Mouse (Mus musculus) stomach, embryonic 14.5 days (tissue): ENCODE data around the gene Sh2d6. TPM values are rescaled to one million over a fixed set of nuclear protein-coding genes. Genes with fewer than 3 reads are reported as not detected.
A peak's percentile ranks its signal among the peaks of the same experiment; 100 is the strongest.
"Not testable (repeated sequence)": the region's sequence is repeated elsewhere in the genome, so short reads cannot be mapped to it uniquely, and the experiment has no call there.

Experiments
- ATAC-seq: fragments of 200-750 bp; cut with Nextera tagmentation; 2 replicates; pipeline ENCODE4 v1.8.0; 2017; ENCODE audit warnings: low read depth, moderate TSS enrichment; ENCODE audit not compliant: insufficient number of reproducible peaks, insufficient read depth, low FRiP score
- H3K27ac ChIP-seq: fragments of 300-500 bp; sonication (generic); 2 replicates; pipeline ENCODE4 v1.5.1; 2014; ENCODE audit warnings: mild to moderate bottlenecking, low read length, moderate library complexity, mixed read lengths
- H3K27me3 ChIP-seq: fragments of 300-500 bp; sonication (generic); 2 replicates; pipeline ENCODE4 v1.6.1; 2014; ENCODE audit warnings: low read length, control low read depth, mixed read lengths; ENCODE audit not compliant: control insufficient read depth, insufficient read depth
- H3K36me3 ChIP-seq: fragments of 300-500 bp; sonication (generic); 2 replicates; pipeline ENCODE4 v1.6.1; 2014; ENCODE audit warnings: mild to moderate bottlenecking, control low read depth, low read length, moderate library complexity, mixed read lengths; ENCODE audit not compliant: control insufficient read depth, insufficient read depth
- H3K4me1 ChIP-seq: fragments of 300-500 bp; sonication (generic); 2 replicates; pipeline ENCODE4 v1.6.1; 2014; ENCODE audit warnings: low read length, control low read depth, mixed read lengths; ENCODE audit not compliant: control insufficient read depth, insufficient read depth
- H3K4me2 ChIP-seq: fragments of 300-500 bp; sonication (generic); replicated peaks from 2 replicates; pipeline ENCODE4 v1.6.1; 2014; ENCODE audit warnings: low read depth, low read length, control low read depth
- H3K4me3 ChIP-seq: fragments of 300-500 bp; sonication (generic); 2 replicates; pipeline ENCODE4 v1.5.1; 2014; ENCODE audit warnings: low read depth, low read length, control low read depth
- H3K9ac ChIP-seq: fragments of 300-500 bp; sonication (generic); replicated peaks from 2 replicates; pipeline ENCODE4 v1.6.1; 2014; ENCODE audit warnings: low read depth, mild to moderate bottlenecking, control low read depth, low read length, moderate library complexity, mixed read lengths
- H3K9me3 ChIP-seq: fragments of 300-500 bp; sonication (generic); 2 replicates; pipeline ENCODE4 v1.6.1; 2016; ENCODE audit warnings: low read depth, low read length, control low read depth; ENCODE audit not compliant: control insufficient read depth
- WGBS: fragments of 180-500 bp; shearing (Covaris S2); extraction: QIAGEN DNeasy Blood & Tissue Kit; methylation state at CpG from one replicate; pipeline ENCODE4 v1.1.7; 2014; 5-methylcytosine and 5-hydroxymethylcytosine counted together
- polyA plus RNA-seq: library from polyadenylated mRNA; unstranded; fragments of >200 nt; fragmentation: Nextera tagmentation; extraction: Ambion mirVana; gene quantifications from 2 replicates; pipeline ENCODE4 v1.2.1, GENCODE M21; 2014

The Sh2d6 gene
- polyA plus RNA-seq, 1 experiment from 2014 or later, result not detected

DNA sequence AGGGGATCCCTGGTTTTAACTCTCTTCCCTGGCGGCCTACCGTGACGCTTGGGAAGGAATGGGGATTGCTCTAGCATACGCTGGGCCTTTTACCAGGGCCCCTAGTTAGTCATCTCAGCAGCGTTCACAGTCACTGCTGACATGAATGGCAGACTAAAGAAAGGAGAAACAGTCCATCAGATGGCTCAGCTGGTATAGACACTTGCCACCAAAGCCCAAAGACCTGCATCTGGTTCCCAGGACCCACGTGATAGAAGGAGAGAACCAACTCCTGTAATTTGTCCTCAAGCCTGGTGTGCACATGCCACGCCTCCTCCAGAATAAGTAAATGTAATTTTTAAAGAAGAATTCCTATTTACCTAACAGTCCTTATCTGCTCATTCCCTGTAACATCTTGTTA is 23.9 kb upstream of the Sh2d6 start:
- no peaks in the 10 kb centered on the region for H3K27me3 ChIP-seq
- no peak for ATAC-seq
- no peak overlapping the region for H3K27ac ChIP-seq
- no peak overlapping the region for H3K9ac ChIP-seq
- H3K4me2 ChIP-seq, result no peak overlapping the region
- H3K4me1 ChIP-seq, result peaks cover 7% of the 10 kb centered on the region; the same call in 1 of the 2 replicates
- H3K36me3 ChIP-seq, result no peaks in the 10 kb centered on the region
- H3K4me3 ChIP-seq, result no peak overlapping the region
- 61% methylated on average over 7 of the region's 7 CpGs for WGBS
- H3K9me3 ChIP-seq, result no peaks in the 10 kb centered on the region

DNA sequence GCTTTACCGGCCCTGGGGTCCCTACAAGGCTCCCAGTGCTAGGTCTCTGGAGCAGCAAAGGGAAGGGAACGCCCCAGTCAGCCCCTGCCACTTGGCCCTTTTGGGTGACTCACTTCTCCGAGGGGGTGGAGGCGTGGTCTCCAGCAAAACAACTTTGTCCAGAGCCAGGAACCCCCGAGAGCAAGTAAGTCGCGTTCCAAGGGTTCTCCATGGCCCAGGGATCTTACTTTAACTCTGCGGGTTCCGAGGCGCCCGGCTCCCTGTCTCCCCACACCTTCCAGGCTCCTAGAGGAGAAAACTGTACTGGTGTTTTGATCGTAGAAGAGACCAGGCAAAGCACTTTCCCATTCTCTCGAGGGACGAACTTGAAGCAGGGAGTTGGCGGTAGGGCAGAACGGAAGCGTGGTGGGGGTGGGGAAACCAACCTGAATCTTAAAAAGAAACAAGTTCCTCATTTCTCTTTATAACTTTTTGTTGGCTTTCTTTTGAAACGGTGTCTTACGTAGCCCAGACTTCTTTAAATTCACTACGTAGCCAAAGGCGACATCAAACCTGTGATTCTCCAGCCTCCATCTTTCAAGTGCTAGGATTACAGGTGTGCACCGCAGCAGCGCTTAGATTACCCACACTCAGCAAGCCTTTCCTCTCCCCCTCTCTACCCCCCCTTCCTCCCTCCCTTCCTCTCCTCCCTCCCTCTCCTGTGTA is 22.9 kb upstream of the Sh2d6 start, which contains the start of gene Capg:
TSS of gene Capg (plus strand) at position 109 of the 705 bp plus-strand sequence.
- H3K4me2 ChIP-seq, result peak within 1 kb of the TSS; percentile 65
- H3K4me3 ChIP-seq, result peak within 1 kb of the TSS; percentile 32
- H3K36me3 ChIP-seq, result no peaks in the 10 kb centered on the region
- H3K27me3 ChIP-seq, result no peaks in the 10 kb centered on the region
- H3K4me1 ChIP-seq, result peaks cover 7% of the 10 kb centered on the region; the same call in 1 of the 2 replicates
- H3K9ac ChIP-seq, result peak within 1 kb of the TSS; percentile 37; the same call in 1 of the 2 replicates
- WGBS, result 8% methylated on average over 23 of the region's 23 CpGs
- peak; percentile 68 for ATAC-seq
- peak within 1 kb of the TSS; percentile 48; the same call in 1 of the 2 replicates for H3K27ac ChIP-seq
- H3K9me3 ChIP-seq, result no peaks in the 10 kb centered on the region

DNA sequence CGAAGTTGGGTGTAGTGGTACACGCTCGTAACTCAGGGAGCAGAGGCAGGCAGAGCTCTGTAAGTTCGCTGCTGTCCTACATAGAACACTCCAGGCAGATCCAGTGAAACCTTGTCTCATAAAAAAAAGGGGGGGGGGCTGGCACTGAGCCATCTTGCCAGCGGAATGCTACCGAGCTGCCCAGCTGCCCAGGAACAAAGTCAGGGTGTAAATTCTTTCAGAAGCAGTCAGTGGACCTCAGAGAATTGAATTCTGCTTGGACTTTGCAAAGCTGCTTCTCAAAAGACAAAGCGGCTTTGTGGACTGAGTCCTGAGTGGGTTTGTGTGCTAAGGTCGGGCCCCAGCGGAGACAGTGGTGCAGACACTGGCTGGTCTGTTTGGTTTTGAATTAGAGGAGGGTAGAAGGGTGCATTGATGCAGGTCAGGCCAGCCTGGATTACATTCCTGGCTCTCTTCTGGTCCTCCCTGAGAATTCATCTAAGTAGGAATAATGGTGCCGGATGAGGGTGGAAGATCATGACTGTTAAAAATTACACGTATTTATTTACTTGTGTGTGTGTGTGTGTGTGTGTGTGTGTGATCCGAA is 21.9 kb upstream of the Sh2d6 start:
- Histone ChIP-seq H3K36me3 (no peaks in the 10 kb centered on the region), H3K27me3 (no peaks in the 10 kb centered on the region), H3K9me3 (no peaks in the 10 kb centered on the region), H3K27ac (no peak overlapping the region), H3K9ac (no peak overlapping the region), H3K4me1 (peaks cover 7% of the 10 kb centered on the region; the same call in 1 of the 2 replicates), H3K4me2 (no peak overlapping the region), H3K4me3 (no peak overlapping the region)
- 79% methylated on average over 12 of the region's 12 CpGs for WGBS
- no peak for ATAC-seq

DNA sequence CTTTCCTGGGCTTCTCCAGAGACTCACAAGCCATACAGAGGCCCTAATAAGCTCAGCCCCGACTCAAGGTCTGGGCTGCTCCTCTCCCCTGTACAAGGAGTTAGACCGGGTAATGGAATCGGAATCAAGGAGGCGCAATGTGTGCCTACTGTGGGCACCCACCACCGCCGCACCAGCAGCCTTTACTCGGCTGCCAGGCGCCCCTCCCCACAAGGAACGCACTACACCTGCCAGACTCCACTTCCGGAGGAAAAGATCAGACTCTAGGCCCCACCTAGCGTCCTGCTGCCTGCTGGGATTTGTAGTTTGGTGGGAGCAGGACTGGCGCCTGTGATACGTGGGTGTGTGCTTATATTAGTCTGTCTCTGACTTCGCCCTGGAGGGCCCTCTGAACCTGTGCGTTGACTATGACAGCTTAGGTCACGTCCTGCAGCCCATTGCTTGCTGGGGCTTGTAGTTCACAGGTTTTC is 17.1 kb upstream of the Sh2d6 start:
- Histone ChIP-seq H3K27me3 (no peaks in the 10 kb centered on the region), H3K9me3 (no peaks in the 10 kb centered on the region), H3K4me1 (peaks cover 2% of the 10 kb centered on the region; the same call in 1 of the 2 replicates), H3K4me3 (peak overlapping the region; percentile 47), H3K4me2 (peak overlapping the region; percentile 58), H3K9ac (peak overlapping the region; percentile 37), H3K36me3 (no peaks in the 10 kb centered on the region), H3K27ac (0 out of 2 replicates have a peak overlapping the region, but pooled peaks have one; percentile 16)
- ATAC-seq, result peak; percentile 96
- WGBS, result 1% methylated on average over 16 of the region's 16 CpGs

DNA sequence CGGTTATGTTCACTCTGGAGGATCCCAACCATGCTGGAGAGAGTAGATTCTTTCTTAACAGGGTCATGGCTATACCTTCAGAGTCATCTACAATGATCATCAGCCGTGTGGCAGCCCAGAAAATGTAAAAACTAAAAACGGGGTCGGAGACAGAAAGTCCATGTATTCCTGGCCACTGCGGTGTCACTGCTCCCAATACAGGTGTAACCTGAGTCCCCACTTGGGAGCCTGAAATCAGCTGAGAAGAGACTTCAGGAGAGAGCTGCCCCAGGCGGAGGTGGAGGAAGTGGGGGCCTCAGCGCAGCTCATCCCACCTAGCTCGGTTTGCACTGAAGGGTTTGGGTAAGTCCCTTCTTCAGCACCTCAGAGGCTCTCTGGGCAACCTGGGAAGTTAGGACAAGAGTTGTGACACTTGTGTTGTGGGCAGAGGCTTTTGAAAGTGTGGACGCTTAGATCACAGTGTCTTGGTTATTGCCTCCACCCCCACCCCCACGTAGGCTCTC is 16.5 kb upstream of the Sh2d6 start:
- no peaks in the 10 kb centered on the region for H3K9me3 ChIP-seq
- no peaks in the 10 kb centered on the region for H3K27me3 ChIP-seq
- peak overlapping the region; percentile 47 for H3K4me3 ChIP-seq
- peak overlapping the region; percentile 58 for H3K4me2 ChIP-seq
- H3K4me1 ChIP-seq, result peaks cover 2% of the 10 kb centered on the region; the same call in 1 of the 2 replicates
- peak overlapping the region; percentile 37; the same call in 1 of the 2 replicates for H3K9ac ChIP-seq
- WGBS, result 57% methylated on average over 10 of the region's 10 CpGs
- no peak for ATAC-seq
- H3K36me3 ChIP-seq, result no peaks in the 10 kb centered on the region
- 0 out of 2 replicates have a peak overlapping the region, but pooled peaks have one; percentile 16 for H3K27ac ChIP-seq

DNA sequence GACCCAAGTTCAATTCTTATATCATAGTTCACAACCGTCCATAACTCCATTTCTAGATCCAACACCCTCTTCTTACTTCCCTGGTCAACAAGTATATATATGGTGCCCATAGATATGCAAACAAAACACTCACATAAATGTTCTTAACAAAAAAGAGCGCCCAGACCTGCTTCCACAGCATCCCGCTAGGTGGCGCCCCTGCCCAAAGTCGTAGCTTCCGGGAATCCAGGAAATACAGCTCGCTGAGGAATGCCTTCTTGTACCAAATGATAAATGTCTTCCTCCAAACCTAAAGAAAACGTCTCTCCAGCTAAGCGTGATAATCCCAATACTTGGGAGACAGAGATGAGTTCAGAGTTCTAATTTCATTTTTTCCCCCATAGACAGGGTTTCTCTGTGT is 13.7 kb upstream of the Sh2d6 start:
- Histone ChIP-seq H3K27ac (no peak overlapping the region), H3K4me1 (peaks cover 5% of the 10 kb centered on the region; the same call in 1 of the 2 replicates), H3K9me3 (no peaks in the 10 kb centered on the region), H3K36me3 (no peaks in the 10 kb centered on the region), H3K4me2 (peak overlapping the region; percentile 7; the same call in 1 of the 2 replicates), H3K9ac (no peak overlapping the region), H3K27me3 (no peaks in the 10 kb centered on the region), H3K4me3 (no peak overlapping the region)
- WGBS, result 5% methylated on average over 9 of the region's 9 CpGs
- ATAC-seq, result no peak

DNA sequence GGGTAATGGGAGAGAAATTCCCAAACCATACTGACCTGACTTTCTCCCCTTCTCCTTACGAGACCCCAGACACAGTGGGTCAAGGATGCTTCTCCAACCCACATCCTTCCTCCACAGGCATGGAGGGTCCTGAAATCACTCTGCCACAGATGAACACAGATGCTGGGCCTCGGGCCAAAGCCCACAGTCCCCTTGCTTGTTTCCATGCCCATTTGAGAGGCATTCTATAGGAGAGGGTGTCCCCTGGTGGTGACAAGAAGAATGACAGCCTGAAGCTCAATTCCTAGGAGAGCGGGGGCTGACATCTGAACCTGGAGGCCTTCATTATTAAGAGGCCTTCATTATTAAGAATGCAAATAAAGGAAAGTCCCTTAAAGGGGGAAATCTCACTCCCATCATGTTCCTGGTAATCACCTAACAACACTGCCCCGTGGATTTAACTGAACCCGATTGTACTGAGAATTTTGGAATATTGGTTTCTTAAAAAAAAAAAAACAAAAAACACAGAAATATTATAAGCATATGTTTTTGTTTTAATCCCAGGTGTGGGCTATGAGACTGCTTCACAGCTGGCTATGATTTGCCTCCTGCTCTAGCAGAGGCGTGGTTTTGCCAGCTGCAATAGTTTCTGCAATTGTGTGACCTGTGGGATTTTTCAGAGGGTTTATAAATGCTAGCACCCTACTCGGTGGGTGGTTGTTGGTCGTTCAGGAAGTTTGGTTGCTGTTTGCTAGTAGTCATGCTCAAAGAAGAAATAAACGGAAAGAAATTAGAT is 12.7 kb upstream of the Sh2d6 start:
- 44% methylated on average over 9 of the region's 9 CpGs for WGBS
- Histone ChIP-seq H3K4me3 (no peak overlapping the region), H3K4me2 (no peak overlapping the region), H3K27me3 (no peaks in the 10 kb centered on the region), H3K9ac (no peak overlapping the region), H3K36me3 (no peaks in the 10 kb centered on the region), H3K27ac (peak overlapping the region; percentile 71; the same call in 1 of the 2 replicates), H3K9me3 (no peaks in the 10 kb centered on the region), H3K4me1 (peaks cover 5% of the 10 kb centered on the region; the same call in 1 of the 2 replicates)
- ATAC-seq, result peak; percentile 46; the same call in 1 of the 2 replicates

DNA sequence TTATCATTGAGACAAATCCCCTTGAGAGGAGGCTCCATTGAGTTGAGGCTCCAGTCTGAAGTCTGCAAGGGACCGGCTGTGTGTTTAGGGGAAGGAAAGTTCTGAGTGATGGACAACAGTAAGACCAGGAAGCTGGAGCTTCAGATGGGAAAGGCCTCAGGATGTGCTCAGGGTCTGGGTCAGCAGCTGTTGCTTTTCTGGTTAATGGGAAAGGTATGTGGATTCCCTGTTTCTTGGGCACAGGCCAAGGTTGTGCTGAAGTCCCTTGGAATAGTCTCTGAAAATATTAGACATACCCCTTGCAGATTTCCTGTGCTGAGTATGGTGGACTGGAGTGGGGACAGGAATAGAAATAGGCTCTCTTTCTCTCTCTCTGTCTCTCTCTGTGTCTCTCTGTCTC is 12.0 kb upstream of the Sh2d6 start:
- WGBS, result 28% methylated on average over 1 of the region's 1 CpGs
- not testable (repeated sequence) for H3K4me2 ChIP-seq, H3K9me3 ChIP-seq, H3K9ac ChIP-seq, H3K4me1 ChIP-seq, H3K4me3 ChIP-seq, H3K36me3 ChIP-seq, H3K27me3 ChIP-seq
- peak overlapping the region; percentile 71; the same call in 1 of the 2 replicates for H3K27ac ChIP-seq
- peak; percentile 73 for ATAC-seq
